Mouse (Mus musculus) spleen, postnatal 10 days (tissue): ENCODE measurements around the gene Tfap2b.
A peak's percentile ranks its signal among the peaks of the same experiment; 100 is the strongest.

ENCODE experiments used
- DNase-seq, 2 experiments: peaks; one replicate each; pipeline ENCODE4 v3.0.0; 2021 to 2022; ENCODE audit warnings: low spot score in 2 of 2

Gene Tfap2b

DNA sequence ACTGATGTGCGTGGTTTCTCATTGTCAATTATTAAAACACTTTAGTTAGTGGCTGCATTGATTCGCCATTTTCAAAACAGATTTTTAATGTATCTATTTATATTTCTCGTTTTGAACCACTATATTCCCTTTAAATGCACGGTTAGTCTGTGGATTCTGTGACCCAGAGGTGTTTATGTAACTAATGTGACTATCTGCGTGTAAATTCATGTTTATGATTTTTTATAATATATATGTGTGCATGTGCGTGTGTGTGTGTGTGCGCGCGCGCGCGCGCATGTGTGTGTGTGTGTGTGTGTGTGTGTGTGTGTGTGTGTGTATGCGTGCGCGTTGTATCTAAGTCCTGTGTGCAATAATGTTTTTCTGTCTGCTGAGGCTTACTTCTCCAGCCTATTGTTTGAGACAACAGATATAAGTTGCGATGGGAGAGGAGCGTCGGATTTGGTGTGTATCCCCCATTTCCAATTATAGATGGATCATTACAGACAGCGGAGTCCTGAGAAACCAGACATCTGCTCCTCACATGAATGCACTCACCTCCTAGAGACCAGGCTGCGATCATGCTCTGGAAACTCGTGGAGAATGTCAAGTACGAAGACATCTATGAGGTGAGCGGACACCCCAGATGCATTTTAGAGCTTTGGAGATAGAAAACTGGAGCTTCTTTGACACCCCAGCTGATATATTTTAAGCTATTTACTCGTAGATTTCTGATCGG lies at the start of gene Tfap2b:
TSS of gene Tfap2b (plus strand) at position 274 of the 718 bp plus-strand sequence.
- DNase-seq = no peak

DNA sequence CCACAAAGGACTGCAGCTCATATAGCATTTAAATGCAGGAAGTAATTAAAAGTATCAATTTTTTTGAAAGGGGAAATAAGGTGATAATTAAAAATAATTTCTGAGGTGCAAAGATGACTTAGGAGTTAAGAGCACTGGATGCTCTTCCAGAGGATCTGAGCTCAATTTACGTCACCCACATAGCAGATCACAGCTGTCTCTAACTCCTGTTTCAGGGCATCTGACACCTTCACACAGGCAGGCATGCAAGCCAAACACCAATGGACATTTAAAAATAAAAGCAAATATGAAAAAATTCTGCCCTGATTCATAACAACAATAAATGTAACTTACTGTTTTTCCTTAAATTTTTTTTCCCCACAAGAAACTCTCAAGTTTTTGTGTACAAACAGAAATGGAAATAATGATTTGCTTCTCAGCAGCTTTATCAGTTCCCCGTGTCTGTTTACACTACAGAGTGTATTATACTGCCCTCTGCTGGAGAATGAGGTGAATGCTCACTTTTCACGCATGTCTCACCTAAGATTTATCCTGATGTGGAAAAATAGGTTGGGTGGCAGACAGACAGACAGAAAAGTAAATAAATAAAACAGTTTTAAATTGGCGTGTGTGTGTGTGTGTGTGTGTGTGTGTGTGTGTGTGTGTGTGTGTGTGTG lies 29.8 kb upstream of the Tfap2b start:
- no peak for DNase-seq

DNA sequence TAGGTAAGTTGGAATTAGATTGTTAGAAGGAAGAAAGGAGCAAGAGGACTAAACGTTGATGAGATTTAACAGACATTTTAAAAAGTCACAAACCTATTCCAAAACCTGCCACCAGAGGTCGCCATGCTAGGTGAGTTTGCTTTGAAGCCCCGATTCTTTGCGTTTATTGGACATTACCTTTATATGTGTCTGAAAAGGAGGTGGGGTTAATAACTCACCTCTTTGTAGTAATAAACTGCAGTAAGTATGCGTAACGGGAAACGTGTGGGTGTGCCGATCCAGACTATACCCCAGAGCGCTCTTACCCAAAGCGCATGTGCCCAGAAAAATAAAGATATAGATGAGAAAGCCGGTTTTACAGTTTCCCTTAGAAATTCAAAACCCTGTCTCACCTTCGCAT lies 3.1 kb upstream of the Tfap2b start:
- peak in 1 of 2 experiments; percentile 17 for DNase-seq

DNA sequence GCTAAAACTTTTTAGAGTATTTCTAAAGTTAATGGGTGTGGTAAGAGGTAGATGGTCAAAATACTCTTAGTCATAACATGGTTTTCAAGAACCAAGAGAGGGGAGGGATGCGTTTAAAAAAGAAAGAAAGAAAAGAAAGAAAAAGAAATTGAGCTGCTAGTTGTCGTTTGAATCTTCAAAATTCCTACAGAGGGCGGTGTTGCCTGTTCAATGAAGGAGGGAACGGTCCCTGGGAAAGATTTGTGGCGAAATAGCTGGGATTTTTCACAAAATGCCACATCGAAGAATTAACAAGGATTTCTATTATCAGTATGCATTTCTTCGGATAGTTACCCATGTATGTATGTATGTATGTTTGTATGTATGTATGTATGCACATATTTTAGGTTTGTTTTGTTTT lies 2.5 kb upstream of the Tfap2b start:
- DNase-seq = no peak

DNA sequence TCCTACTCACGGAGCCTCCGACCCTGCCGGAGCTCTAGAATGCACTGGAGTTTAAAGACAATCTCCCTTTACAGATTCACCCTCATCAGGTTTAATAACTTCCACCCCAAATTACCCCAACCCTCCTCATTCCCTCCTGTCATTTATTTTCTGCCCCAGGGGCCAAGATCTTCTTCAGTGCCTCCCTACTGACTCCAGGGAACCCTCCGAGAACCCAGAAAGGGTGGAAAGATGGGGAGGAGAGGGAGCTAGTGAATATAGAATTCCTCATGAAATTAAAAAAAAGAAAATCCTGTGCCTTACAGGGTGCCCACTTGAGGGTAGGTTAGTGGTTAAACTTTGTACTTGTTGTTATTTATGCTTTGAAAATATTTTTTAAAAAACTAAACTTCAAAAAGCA lies 1.1 kb upstream of the Tfap2b start:
- DNase-seq = no peak

DNA sequence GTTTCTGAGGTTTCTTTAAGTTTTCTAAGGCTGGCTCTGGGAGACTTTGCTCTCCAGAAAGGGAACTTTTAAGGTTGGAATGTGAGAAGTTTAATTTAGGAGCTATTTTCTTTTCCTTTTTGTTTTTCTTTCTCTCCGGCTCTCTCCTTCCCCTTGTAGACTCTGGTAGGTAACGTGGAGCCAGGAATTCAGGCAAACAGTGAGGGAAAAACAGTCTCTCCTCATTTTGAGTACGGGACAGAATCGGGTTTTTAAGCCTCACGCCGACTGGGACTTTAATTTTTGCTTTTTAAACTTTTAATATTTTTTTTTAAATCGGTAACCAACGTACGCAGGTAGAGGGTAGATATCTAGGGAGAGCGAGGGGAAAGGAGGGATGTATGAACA lies 638 bp downstream of the Tfap2b start:
- DNase-seq = no peak

DNA sequence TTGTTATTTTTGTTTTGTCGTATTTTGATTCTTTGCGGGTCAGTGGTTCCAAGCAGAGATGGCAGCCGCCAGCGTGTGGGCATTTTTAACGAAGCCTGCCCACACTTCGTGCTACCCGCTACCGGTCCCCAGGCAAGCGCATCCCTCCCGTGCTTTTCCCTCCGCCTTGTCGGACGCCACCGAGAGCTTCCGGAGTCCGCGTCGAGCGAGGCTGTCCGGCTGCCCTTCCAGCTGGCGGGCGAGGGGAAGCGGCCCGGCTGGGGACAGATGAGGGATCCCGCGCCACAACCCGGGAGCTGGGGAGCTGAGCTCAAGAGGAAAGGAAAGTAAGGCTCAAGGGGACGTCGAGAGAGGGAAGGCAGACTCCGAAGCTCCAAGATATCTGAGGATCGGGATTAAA lies 1.1 kb downstream of the Tfap2b start:
- no peak for DNase-seq

DNA sequence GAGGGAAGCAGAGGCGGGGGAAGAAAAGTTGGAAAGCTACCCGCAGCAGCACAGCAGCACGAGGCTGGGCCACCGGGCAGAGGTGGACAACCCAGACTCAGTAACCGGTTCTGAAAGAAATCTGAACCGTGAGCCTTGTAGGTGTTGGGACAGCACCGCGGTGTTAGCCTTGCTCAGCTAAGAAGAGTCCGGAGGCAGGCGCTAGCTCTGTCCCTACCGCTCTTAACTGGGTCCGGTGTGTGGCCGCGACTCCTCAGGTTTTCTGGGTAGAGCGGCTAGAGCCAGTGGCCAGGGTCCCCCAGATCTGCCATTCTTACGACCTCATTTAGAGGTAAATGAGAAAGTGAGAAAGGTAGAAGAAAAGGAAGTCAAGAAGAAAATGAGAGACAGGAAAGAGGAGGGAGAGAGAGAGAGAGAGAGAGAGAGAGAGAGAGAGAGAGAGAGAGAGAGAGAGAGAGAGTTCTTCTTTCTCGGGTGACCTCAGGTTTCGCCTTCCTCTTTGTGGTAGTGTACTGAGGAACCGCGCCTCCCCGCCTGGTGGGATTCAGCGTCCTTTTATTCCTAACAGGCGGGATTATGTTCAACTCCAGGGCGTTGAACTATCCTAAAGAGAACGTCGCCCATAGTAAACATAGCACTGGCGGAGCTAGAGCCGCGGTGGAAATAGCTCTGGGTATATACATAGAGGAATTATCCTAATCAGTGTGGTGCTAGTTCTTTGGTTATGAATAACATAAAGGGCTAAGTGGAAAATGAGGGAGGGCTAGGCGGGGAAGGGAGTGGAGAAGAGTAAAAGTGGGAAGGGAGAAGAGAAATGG lies 1.7 kb downstream of the Tfap2b start:
- no peak for DNase-seq

DNA sequence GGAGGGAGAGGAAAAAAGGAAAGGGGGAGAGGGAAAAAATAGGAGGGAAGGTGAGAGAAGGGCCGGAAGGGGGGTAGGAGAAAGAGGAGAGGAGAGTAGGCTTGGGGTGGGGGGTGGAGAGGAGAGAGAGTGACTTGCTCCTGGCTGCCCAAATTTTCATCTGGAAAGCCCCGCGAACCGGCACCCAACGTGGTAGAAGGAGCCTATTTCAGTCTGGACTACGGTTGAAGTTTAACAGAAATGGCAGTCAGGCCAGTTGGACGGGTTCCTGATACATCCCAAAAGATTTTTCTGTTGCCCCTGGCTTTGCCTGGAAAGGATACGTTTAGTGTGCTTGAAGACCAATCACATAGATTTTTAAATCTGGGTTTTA lies 2.3 kb downstream of the Tfap2b start:
- no peak for DNase-seq

DNA sequence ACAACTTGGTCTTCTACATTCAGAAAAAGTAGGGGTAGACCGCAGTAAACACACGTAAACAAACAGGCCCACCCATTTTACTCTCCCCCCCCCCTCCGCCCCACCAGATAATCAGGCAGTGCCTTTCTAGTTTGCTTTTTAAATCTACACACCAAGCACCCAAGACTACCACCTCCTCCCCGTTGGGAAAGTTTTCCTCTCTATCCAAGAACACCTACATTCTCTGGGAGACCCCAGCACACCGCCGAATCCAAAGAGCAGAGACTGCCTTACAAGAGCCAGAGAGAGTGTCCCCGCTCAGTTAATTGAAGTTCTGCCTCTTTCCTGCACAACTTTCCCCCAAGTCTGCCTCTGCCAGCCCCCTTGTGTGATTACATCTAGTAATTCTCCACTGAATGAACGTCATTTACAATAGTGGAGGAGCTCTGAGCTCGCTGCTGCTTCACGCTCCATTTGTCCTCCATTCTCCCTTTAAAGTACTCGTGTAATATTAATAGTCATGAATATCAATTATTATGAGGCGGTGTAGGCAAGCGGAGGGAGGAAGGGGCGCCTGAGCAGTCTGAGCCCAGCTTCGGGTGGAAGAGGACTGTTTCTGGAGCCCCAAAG lies 2.9 kb downstream of the Tfap2b start:
- DNase-seq = no peak

DNA sequence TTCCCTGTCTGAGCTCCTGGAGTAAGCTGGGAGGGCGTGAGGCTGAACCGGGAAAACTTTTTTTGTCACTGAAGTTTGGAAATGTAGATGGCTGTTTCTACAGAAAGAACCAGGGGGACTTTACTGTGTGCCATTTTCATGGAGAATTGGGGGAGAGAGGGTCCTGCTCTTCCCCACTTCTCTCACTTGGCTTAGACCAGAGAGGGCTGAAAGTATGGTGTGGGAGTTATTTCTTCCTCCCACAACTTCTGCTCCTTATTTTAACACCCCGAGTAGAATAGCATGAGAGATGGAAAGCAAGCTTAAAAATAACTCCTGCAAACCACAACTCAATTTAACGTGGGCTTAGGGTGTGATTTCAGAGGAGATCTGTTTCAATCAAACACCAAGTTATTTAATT lies 4.0 kb downstream of the Tfap2b start:
- DNase-seq = no peak

DNA sequence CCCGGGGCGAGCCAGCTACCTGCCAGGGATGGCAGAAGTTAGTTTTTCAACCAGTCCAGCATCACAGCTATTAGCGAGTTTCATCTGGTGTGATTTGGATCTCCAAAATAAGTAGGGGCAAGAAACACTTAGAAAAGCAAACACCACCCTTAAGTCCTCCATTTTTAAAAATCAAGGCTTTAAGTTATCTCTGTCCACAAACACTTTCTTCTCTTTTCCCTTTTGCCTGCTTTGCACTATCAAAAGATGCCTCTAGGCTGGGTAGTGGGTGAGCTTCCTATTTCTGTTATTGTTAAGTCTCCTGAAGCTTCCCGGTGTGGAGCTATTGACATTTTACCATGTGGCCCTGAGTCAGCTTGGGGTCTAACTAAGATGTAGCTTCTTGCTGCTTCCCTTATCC lies 4.5 kb downstream of the Tfap2b start:
- DNase-seq = no peak

DNA sequence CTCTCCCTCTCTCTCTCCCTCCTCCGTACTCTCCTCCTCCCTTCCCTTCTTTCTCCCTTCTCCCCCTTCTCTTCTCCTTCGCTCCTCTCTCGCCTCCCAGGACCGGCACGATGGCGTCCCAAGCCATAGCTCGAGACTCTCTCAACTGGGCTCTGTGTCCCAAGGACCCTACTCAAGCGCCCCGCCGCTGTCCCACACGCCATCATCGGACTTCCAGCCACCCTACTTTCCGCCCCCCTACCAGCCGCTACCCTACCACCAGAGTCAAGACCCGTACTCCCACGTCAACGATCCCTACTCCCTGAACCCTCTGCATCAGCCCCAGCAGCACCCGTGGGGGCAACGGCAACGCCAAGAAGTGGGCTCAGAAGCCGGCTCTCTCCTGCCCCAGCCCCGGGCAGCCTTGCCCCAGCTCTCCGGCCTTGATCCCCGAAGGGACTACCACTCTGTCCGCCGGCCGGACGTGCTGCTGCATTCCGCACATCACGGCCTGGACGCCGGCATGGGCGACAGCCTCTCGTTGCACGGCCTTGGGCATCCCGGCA lies 5.2 kb downstream of the Tfap2b start:
- no peak for DNase-seq

DNA sequence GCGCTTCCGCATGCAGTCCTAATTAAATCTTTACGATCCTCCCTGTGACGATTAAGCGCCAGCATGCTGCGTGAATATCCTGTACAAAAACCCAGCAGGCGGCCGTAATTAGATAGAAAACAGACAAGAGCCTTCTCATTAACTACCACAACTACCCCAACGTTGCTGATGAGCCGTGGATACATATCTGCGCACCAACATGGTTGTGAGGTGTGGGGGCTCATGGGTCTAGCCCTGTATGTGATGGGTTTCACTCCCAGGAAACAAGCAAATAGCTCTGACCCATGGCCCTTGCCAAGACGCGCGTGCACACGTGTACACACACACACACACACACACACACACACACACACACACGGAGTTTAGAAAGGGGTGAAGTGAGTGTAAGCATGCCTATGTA lies 8.7 kb downstream of the Tfap2b start:
- no peak for DNase-seq

DNA sequence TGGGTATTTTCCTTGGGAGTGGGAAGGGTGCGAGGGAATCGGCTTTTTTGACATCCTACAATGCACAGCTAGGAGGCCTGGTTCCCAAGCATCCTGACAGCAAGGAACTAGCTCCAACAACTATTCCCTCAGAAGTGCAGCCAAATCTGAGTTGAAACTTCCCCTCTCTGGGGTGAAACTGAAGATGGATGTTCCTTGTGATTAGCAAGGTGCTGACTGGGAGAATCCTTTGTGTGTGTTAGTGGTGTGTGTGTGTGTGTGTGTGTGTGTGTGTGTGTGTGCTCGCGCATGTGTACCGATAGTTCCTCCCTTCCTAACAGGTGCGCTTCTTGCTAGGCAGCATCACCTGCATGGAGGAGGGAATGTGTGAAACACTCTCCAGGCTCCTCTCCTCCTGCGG lies 9.5 kb downstream of the Tfap2b start:
- no peak for DNase-seq

DNA sequence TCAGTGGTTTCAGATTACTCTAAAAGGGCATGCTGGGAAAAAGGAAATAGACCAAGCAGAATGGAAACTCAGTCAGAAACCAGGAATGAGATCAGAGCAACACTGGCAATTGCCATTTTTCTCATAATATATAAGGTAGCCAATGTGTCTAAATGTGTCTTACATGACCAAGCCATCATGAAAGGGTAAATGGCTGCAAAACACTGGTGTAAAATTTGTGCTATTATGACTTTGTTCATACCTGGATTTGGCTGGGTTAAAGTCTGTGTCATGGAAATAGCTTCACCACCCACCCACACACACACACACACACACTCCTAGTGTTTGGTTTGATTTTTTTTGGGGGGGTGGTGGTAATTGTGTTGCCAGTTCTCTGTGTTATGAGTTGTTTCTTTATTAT lies 10.7 kb downstream of the Tfap2b start:
- no peak for DNase-seq

DNA sequence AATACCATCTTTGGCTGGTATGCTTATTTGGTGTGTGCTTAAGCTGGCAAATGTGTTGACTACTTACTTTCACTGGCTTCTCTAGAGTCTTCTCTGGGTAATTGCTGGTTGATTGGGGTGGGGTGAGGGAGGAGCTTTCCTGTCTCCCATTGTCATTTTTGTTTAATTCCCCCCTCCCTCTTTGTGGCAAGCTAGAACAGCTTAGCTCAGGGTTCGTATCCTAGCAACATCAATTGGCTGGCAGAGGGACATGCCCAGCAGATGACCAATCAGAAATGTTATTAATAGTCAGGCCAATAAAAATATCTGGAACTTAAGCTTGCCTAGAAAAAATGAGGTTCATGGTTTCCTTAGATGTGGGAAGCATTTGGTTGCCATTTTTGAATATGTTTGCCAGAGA lies 11.8 kb downstream of the Tfap2b start:
- no peak for DNase-seq

DNA sequence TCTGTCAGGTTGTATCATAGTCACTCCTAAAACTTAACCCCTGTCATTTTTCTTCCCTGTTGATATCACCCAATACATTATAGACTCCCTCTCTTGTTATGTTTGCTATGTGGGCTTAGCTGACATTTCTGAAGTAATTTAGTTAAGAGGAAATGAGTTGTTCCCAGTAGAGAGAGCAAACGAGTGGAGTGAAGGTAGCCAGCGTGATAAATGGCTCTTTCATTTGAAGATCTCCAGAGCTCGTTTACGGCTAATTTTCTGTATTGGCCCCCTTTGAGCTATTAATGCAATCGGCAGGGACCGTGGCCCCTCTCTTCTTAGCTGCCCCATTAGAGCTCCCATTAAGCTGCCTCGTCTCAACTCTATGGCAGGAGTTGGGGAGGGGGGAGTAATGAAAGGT lies 12.9 kb downstream of the Tfap2b start:
- DNase-seq = no peak

DNA sequence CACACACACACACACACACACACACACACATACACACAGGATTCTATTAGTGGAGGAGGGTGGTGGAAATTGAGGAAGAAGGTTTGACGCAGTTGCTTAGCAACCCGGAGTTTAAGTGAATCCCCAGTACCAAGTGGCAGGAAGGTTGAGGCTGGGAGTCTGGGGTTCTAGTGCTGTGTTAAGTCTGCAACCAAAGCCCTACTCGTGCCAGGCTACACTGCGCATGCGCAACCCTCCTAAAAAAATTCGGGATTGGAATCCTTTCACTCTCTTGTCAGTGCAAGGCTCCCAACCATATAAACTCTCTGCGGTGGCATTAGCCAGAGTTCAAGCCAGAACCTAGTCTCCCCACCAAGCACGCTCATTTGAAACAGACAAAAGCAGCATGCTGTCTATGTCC lies 18.0 kb downstream of the Tfap2b start:
- DNase-seq = no peak

DNA sequence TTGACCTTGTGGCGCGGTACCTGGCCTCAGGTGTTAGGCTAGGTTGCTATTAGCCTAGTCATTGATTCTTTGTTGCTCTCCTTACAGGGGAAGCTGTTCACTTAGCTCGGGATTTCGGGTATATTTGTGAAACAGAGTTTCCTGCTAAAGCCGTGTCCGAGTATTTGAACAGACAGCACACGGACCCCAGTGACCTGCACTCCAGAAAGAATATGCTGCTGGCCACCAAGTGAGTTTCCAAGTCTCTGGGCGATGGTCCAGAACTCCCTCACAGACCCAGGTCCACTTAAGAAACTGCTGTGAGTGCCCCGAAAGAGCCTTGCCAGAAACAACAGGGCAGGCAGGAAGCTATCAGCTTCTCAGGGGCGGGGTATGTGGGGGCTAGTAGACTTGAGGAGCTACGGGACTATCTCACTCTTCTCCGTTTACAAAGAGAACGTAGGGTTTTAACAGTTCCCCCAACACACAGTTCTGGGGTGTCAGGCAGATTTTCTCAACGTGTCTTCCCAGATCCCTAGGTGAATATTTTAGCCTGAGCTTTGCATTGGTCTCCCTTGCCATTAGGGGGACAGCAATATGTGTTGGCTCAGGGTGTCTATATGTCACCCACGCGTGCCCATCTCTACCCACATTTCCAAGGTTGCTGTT lies 22.3 kb downstream of the Tfap2b start:
- no peak for DNase-seq

DNA sequence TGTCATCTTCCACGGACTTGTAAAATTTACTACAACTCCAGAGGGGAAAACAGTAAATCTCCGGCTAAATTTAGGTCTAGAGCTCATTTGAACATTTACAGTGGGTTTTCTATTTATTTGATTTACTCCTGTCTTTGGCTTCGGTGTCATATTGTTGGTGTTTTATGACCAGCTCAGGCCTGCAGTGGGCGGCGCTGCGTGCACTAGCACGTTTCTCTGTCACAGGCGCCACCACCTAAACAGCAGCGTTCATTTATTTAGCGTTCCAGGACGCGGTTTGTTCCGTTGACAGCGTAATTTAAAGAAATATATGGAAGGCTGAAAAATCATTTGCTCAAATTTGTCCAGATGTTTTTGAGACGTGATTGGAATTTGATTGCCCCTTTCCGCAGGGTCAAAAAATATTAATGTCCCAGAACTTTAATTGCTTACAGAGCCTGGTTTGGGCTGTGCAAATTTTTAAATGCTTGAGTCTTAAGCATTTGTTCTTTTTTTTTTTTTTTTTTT lies 22.9 kb downstream of the Tfap2b start:
- no peak for DNase-seq

DNA sequence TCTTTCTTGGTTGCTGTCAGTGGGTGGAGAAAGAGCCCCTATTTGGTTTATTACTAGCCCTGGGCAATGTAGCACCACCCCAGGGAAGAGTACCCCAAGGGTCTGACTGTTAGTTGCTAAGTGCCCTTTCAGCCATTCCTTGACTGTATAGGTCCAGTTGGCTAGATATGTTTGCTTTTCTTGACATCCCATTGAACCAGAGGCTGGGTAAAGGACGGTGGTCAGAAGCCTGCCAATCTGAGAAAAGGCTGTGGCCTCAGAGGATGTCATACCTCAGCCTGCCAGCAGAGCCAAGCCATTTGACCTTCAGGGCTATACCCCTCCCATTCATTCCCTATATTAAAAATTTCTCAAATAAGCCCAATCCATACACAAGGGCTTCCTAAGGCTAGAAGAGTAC lies 24.0 kb downstream of the Tfap2b start:
- no peak for DNase-seq
